Mouse (Mus musculus): ENCODE results near the gene Qrich2.
"Not testable (repeated sequence)": the region's sequence is repeated elsewhere in the genome, so short reads cannot be mapped to it uniquely, and the experiment has no call there.

Gene Qrich2

DNA sequence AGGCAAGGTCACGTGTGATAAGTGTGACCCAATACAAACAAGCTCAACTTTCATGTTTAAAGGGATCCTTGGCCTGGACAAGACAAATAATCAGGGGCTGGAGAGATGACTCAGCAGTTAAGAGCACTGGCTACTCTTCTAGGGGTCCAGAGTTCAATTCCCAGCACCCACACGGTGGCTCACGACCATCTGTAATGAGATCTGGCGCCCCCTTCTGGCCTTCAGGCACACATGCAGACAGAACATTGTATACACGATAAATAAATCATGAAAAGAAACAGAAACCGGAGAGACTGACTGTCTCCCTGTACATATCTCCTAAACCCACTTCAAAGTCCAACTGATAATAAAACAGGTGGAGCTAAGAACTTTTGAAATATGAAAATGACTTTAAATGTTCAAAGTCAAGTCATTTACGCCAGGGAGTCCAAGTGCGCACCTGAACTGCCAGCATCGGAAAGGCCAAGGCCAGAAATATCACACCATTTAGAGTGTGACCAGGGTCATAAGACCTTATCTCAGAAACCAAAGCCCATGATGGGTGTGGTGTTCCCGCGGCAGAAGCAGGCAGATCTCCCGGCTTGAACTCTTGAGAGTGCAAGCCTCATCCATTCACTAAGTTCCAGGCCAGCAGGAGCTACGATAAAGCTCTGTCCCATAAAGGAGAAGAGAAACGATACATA is 22.8 kb upstream of the Qrich2 start:
- DNase-seq, result no peak

DNA sequence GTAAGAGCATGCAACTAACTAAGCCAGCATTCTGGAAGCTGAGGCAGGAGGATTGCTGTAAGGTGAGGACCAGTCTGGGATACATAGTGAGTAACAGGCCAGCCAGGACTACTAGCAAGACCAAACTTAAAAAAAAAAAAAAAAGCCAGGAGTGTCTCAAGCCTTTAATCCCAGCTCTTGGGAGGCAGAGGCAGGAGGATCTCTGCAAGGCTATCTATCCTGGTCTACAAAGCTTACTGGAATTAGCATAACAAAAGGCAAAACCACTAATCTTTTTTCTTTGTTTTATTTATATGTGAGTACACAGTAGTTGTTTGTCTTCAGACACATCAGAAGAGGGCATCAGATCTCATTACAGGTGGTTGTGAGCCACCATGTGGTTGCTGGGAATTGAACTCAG is 22.2 kb upstream of the Qrich2 start:
- DNase-seq, result no peak

DNA sequence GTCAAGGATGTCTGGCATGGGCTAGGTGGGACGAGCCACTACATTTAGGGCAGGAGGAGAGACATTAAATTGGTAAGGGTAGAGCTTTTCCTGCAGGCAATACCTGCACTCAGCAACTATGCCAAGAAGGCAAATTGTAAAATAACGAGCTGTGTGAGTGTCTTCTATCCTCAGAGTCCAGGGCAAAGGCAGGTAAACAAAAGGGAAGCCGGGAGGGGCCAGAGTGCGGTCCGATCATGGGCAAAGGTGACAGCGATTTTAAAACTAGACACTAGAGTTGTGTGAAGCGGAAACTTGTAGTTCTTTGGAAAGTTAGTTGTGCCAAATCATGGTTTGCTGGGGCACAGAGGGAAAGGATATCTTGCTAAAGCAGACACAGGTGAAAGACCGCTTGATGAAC is 18.2 kb upstream of the Qrich2 start:
- no peak for DNase-seq

DNA sequence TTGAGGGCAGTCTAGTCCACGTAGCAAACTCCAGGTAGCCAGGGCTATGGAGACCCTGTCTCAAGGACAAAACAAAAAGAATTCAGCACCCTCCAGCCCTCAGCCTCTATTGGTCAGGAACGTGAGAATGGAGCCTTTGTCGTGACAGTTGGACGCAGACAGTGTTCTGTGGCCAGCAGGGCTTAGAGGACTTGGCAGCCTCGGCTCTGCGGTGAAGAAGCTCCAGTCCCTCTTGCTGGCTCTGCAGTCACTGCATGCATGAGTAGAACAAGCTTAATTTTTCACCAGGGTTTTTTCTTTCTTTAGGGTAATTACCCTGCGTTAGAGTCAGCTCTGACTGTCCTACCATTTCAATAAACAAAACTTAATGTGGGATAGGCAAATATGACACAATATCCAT is 15.7 kb upstream of the Qrich2 start:
- no peak for DNase-seq

DNA sequence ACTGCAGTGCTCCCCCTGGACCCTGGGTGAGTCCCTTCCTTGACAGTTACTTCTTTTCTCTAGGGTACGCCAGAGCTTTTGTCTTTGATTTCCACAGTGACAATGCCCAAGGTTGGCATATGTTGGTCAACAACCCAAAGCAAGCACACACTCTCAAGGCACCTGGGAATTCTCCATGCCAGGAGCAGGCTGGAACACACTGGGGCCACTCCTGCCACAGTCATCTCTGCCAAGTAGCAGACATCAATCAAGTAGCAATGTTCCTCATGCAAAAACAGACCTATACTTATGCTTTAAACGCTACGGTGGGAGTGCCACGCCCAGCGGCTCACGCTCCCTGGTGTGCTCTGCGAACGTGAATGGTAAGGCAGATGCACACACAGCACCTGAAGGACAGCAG is 14.9 kb upstream of the Qrich2 start:
- no peak for DNase-seq

DNA sequence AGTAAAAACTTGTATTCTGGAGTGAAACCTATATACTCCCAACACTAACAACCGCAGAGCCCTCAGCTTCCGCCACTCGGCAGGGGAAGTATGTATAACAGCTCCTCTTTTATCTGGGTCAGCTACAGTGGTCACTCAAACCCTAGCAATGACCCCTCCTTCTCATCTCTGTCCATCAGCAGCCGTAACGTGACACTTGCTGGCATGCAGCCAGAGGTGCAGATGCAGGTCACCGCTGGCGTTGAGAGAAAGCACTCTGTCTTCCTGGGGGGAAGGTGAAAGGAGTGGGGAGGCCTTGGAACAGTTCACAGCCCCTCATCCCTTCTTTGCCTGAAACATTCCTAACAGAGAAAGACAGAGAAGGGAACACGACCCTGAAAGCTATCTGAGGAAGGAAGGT is 13.8 kb upstream of the Qrich2 start:
- DNase-seq, result no peak

DNA sequence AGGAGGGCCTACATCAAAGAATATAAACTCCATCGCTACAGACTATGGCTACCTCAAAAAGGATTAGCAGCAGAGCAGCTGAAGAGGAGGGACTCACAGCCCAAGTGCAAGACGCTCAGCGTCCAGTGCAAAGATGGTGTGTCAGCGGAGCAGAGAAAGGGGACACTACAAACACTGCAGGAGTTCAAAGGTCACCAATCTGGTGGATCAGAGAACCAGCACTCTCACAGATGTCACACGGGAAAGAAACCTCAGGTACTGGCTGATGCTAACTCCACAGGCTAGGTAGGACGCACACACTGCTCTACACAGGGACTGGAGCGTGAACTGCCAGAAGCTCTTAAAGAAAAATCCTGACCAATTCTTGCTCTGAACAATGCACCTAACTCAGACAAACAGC is 12.9 kb upstream of the Qrich2 start:
- DNase-seq, result no peak

DNA sequence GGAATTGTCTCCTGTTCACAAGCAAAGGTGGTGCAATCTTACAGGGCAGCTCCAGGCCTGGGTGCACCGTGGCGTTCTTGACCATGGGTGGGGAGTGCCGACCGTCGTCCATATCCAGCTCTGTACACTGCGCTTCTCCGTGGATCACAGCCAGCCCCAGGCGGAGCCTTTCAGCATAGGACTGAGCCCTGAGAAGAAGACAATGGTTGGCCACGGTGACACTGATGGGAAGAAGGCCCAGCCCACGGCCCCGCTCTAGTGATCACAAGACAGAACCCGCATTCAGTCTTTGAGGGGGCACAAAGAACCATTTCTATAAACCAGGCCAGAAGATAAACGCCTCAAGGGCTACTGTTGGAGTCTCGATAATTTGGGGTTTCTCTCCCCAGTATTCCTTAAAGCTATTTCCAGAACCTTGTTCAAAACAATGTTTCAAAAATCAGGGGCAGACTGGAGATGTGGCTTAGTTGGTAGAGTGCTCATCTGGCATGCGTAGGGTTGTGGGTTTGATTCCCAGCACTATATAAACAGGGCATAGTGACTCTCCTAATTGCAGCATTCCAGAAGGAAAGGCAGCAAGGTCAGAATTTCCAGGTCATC is 11.2 kb upstream of the Qrich2 start:
- no peak for DNase-seq

DNA sequence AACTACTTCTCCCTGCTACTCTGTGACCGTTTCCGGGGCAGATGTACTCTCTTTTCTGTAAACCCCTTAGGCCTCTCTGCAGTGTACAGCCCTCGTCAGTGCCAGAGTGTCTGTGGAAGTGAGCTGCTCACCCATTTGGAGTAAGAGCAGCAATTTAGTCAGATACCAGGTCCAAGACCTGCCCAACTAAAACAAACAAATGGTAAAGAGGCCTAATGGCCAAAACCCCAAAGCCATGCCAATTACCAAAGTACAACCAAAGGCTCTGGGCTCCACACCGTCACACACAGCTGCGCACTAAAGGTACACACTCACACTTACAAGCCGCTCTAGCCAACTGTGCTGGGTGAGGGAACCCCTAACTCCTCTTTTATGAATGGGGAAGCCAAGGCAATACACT is 10.7 kb upstream of the Qrich2 start:
- no peak for DNase-seq

DNA sequence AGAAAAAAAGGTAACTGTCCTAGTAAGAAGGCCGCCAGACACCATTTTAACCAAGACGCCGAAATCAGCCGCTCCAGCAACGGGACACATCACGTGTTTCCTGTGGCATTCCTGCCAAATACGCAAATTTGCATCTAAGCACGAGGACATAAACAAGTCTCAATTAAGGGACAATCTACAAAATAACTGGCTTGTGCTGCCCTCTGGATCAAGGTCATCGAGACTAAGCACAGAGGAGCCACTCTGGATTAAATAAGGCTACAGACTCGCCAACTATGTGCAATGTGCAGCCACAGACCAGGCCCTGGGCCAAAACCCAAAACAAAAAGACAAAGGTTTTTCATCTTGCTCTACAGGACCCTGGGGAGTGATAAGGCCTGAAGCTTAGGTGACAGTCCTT is 10.0 kb upstream of the Qrich2 start:
- no peak for DNase-seq

DNA sequence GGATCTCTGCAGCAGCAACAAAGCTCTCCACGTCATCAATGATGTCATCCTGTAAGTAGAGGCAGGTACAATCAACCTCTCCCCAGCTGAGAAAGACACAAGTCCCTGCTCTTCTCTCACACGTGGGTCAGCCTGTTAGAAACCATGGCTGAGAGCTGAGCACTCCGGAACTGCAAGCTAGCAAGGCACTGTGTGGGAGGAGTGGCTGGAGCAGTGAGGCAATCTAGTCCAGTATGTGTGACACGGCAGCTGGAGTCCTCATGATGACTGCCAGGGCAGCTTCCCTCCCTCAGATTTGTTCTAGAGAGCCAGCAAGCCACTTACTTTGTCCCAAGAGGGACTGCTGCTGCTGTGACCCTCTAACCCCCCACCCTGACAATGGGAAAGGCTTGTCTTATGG is 6.2 kb upstream of the Qrich2 start:
- DNase-seq, result no peak

DNA sequence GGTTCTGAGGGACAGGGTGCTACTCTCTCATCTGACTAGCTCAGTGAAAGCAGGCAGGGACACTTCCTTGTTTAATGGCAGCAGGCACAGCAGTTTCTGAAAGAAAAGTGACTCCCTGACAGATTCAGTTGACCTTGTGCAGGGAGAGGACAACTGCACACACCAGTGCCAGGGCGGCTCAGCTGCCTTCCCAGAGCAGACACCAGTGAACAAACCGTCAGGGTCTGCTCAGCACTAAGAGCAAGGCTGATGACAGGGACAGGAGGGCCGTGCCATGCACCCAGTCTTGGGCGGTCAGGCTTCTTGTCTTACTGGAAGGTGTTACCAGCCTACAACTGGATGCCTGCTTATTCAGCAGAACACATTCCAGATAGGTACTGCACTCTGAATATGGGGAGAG is 4.9 kb upstream of the Qrich2 start:
- DNase-seq, result no peak

DNA sequence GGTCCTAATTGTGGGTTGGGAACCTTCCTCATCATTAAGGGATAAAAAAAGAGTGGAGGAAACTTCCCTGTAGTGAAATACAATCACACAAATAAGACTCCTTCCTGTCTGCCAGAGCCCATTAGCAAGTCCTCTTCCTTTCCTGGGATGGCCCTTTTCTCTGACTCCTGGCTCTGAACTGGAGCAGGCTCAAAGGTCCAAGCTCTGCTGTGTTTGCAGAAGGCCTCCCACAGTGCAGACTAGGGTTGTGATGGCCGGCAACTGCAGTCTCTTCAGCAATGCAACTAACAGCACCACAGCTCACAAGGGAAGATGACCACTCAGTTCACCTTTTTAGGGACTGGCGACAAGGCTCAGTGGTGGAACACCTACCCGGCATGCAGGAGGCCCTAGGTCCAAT is 4.2 kb upstream of the Qrich2 start:
- DNase-seq, result no peak

DNA sequence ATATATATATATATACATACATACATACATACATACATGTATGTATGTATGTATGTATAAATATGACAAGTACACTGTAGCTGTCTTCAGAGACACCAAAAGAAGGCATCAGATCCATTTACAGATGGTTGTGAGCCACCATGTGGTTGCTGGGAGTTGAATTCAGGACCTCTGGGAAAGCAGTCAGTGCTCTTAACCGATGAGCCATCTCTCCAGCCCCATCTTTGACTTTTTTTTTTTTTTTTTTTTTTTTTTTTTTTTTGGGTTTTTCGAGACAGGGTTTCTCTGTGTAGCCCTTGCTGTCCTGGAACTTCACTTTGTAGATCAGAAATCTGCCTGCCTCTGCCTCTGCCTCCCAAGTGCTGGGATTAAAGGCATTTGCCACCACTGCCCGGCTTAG is 2.3 kb upstream of the Qrich2 start:
- not testable (repeated sequence) for DNase-seq

DNA sequence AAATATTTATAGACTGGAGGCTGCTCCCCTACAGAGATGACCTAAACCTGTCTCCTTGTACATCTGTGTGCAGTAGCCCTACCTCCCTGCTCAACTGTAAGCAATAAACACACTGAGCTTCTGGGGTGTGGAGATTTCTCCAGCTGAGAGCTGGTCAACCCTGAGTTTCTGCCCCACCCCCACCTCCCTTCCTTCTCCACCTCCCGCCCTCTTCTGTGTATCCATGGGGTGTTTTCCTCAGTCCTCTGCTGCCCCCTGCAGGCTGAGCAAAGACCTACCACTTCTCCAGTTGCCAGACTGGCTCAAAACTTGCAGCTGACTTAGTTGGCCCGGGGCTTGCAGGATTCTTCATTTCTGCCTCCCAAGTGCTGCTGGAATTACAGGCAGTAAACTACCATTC is 2.2 kb downstream of the Qrich2 start:
- peak; percentile 82 for DNase-seq

DNA sequence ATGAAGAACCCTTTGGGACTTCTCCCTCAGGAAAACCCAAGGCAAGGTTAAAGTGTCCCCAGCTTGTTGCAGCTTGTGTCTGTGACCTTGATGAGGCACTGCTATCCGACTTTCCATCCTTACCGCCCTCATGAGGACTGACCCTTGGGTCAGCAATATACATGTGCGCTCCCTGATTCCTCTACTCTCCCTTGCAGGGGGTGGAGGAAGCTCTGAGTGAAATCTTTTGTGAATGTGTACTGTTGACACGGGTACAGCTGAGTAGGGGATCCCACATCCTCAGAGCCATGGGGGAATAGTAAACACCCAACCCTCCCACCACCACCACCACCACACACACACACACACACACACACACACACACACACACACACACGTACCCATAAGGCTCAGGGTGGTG is 2.7 kb downstream of the Qrich2 start:
- no peak for DNase-seq

DNA sequence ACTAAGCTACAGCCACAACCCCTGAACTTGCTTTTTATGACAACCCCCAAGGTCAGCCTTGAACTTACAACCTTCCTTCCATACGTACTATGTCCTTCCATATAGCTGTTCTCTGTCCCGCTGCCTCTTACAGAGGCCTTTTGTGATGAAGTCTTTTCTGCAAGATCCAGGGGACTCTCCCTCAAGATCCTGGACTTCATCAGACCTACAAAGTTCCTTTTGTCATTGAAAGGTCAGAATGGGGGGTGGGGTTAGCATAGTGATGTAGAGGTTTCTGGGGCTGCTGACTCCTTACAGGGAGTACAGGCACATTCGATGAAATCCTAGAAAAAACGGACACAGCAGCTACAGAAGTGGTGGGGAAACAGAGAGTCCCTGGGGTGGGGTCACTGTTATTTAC is 6.3 kb downstream of the Qrich2 start:
- no peak for DNase-seq

DNA sequence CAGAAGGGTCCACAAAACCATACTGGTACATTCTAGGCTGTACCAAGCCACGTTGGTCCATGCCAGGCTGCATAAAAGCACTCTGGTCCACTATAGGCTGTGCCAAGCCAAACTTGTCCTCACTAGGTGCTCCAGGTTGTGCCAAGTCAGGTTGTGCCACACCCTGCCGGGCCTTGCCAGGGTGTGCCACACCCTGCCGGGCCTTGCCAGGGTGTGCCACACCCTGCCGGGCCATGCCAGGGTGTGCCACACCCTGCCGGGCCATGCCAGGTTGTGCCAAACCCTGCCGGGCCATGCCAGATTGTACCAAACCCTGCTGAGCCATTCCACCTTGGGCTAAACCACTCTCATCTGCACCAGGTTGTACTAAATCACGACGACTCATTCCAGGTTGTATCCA is 9.8 kb downstream of the Qrich2 start:
- no peak for DNase-seq

DNA sequence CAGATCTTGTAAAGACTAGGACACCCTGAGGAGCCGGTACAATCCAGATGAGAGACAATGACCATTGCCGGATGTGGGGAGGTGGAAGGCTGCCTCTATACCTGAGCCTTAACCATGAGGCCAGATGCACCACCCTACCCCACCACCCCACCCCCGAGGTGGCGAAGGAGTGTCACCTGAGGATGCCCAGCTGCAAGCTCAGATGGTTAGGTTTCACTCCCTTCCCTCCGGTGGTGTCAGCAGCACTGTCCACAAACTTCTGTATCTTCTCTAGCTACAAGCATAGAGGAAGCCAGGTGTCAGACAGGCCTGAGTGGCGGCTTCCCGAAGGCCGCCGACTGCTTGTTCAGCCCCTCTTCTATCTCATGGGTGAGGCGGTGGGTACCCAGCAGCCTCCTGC is 12.2 kb downstream of the Qrich2 start:
- DNase-seq, result no peak

DNA sequence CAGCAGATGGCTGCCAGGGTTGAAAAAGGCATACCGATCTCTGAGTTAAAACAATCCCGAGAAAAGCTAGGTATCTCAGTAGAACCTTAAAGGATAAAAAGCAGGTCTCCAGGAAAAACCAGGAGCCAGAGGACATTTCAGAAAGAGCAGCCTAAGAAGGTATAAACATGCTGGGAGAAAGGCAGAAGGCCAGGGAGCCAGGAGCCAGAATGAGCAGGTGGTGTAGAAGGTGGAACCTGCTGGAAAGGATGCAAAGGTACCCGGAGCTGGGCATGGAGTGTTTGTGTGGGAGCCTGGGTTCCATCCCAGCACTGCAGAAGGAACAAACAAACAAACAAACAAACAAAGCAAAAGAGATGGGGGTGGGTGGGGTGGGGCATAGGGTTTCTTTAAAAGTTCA is 16.7 kb downstream of the Qrich2 start:
- DNase-seq, result no peak

DNA sequence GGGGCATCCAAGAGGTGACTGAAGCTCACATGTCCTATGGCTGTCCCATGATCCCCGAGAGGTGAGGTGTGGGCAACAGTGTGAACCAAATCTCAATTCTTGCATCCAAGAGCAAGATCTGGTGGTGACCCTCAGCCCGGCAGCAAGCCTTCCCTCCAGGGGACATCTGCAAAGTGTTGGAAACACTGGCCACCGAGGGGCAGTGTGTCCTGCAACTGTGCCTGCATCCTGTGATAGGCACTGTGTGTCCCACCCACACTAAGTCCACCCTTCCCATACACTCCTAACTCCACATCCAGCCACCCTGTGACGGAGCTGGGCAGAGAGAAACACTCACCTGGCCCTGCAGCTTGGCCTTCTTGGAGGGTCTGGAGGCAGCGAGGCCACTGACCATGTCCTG is 18.2 kb downstream of the Qrich2 start:
- no peak for DNase-seq

DNA sequence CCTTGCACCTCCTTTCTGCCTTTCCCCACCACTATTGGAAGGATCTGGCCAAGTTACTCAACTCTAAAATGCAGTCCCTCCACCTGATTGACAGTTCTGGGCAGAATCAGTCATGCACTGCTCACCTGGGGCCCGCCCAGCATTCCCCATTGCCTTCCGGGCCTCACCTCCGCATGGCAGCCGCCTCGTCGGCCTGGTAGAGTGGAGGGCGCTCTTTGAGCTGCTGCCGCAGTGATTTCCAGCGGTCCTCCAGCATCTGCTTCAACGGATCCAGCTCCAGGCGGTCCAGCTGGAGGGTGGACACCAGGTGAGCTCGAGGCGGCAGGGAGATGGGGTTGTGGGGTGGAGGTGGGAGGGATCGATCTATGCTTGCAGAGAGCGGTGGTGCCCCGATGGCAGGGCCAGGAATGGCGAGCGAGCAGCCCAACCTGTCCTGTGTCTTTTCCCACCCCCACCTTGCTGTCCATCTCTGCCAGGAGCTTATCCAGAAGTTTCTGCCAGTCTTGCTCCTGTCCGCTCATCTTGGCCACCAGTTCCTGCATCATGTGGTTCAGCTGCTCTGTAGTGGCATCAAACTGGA is 19.6 kb downstream of the Qrich2 start:
- DNase-seq, result no peak

DNA sequence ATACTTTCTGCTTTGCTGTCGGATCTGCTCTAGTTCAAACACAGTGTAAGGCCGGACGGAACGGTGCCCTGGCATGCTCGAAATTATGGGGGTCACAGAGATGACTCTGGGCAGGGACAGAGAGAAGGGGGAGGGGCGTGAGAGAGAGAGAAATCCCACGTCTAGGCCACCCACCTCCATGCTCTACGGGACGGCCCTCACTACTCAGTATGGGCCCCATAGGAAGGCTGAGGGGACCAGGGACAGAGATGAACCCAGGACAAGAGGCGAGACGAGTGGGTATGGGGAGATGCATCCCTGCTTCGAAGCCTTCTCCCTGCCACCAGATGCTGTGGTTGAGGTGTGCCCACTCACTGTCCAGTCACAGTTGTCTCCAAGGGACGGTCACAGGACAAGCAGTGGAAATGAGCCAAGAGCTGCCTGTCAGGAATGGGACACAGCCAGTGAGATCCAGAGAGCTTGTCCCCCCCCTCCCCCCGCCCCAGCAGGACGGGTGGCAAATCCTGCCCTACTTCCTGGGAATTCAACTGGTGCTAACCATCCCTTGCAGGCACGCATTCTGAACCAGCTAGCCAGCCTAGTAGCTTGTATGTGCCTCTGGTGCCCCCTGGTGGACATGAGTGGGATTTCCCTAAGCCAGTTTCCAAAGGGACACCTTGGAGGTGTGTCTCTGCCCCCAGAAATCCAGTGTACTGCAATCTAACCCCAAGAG is 20.3 kb downstream of the Qrich2 start:
- DNase-seq, result peak; percentile 94

DNA sequence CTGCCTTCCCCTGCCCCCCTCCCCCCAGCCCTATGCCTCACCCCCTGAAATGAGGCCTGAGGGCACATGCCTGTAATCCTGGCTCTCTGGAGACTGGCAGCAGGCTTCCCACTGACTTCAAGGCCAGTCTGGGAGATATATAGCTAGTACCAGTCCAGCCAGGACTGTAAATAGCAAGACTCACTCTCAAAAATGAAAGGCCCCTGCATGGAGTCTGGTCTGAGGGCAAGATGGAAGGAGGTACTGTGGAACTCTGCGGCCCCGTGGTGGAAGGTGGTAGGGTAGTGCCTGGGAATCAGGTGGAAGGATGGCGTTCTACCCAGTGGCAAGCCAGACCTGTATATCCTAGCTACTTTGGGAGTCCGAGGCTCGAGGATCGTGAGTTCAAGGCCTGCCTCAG is 22.1 kb downstream of the Qrich2 start:
- no peak for DNase-seq
